Mouse (Mus musculus): ENCODE data around the gene Gm28778.
"Not testable (repeated sequence)": the region's sequence is repeated elsewhere in the genome, so short reads cannot be mapped to it uniquely, and the experiment has no call there.

Gm28778 gene

GRCm38 (mm10) chr1:53296581-53297383, at the start of gene Gm28778, which contains the start of the genes Pms1 and Ormdl1:
TSS of gene Gm28778 (plus strand) at chr1:53297111.
TSS of gene Pms1 (minus strand) at chr1:53297018.
TSS of gene Ormdl1 (plus strand) at chr1:53297095.
- DNase-seq (ENCODE audit: low spot score in 2 of 2): peak; percentile 89 to 92

- DNase-seq (ENCODE audit: low spot score in 2 of 2): not testable (repeated sequence)
Observed at GRCm38 (mm10) chr1:53264958-53265612, 31.8 kb upstream of the Gm28778 start.

GRCm38 (mm10) chr1:53269901-53270300, 27.0 kb upstream of the Gm28778 start:
- DNase-seq (ENCODE audit: low spot score in 2 of 2): no peak

- no peak for DNase-seq (ENCODE audit: low spot score in 2 of 2)
Observed at GRCm38 (mm10) chr1:53272646-53273045, 24.3 kb upstream of the Gm28778 start.

- DNase-seq (ENCODE audit: low spot score in 2 of 2): no peak
Observed at GRCm38 (mm10) chr1:53291197-53291596, 5.7 kb upstream of the Gm28778 start.

- DNase-seq (ENCODE audit: low spot score in 2 of 2): no peak
Observed at GRCm38 (mm10) chr1:53300506-53300905, 3.6 kb downstream of the Gm28778 start.

- DNase-seq (ENCODE audit: low spot score in 2 of 2): peak; percentile 72 to 85
Observed at GRCm38 (mm10) chr1:53312989-53313967, 16.4 kb downstream of the Gm28778 start, which contains the start of gene Osgepl1. TSS of gene Osgepl1 (plus strand) at chr1:53313624.

- DNase-seq (ENCODE audit: low spot score in 2 of 2): no peak
Observed at GRCm38 (mm10) chr1:53321662-53322344, 24.9 kb downstream of the Gm28778 start.

GRCm38 (mm10) chr1:53323254-53323653, 26.3 kb downstream of the Gm28778 start:
- DNase-seq (ENCODE audit: low spot score in 2 of 2): no peak

- no peak for DNase-seq (ENCODE audit: low spot score in 2 of 2)
Observed at GRCm38 (mm10) chr1:53324277-53324676, 27.4 kb downstream of the Gm28778 start.

- DNase-seq (ENCODE audit: low spot score in 2 of 2): no peak
Observed at GRCm38 (mm10) chr1:53324827-53325494, 28.1 kb downstream of the Gm28778 start.

GRCm38 (mm10) chr1:53333527-53333926, 36.6 kb downstream of the Gm28778 start:
- DNase-seq (ENCODE audit: low spot score in 2 of 2): not testable (repeated sequence)

- DNase-seq (ENCODE audit: low spot score in 2 of 2): no peak
Observed at GRCm38 (mm10) chr1:53335465-53335864, 38.6 kb downstream of the Gm28778 start.

- DNase-seq (ENCODE audit: low spot score in 2 of 2): not testable (repeated sequence)
Observed at GRCm38 (mm10) chr1:53337403-53337802, 40.5 kb downstream of the Gm28778 start.

- DNase-seq (ENCODE audit: low spot score in 2 of 2): no peak
Observed at GRCm38 (mm10) chr1:53341071-53341470, 44.2 kb downstream of the Gm28778 start.

- DNase-seq (ENCODE audit: low spot score in 2 of 2): peak; percentile 97 to 98
Observed at GRCm38 (mm10) chr1:53352327-53353261, 55.7 kb downstream of the Gm28778 start, which contains the start of the genes Asdurf, Gm28551 and Asnsd1. TSS of gene Asdurf (minus strand) at chr1:53352619. TSS of gene Gm28551 (minus strand) at chr1:53352667. TSS of gene Asnsd1 (minus strand) at chr1:53352752.

- DNase-seq (ENCODE audit: low spot score in 2 of 2): no peak
Observed at GRCm38 (mm10) chr1:53358988-53359387, 62.1 kb downstream of the Gm28778 start.

Measured in urinary bladder, postnatal 4 days (tissue).